Mouse (Mus musculus): Measurements from ENCODE around the gene Dusp22. TPM values are rescaled to one million over a fixed set of nuclear protein-coding genes. Genes with fewer than 3 reads are reported as not detected.

Dusp22 gene
- polyA plus RNA-seq, 1 experiment from 2014 or later: 11.8 TPM

- no peak overlapping the region for H3K9ac ChIP-seq (ENCODE audit: low read depth, low read length)
- H3K36me3 ChIP-seq (ENCODE audit: control insufficient read depth, insufficient read depth, low read length): no peaks in the 10 kb centered on the region
- H3K27me3 ChIP-seq (replicated peaks; ENCODE audit: control insufficient read depth, insufficient read depth, low read length): no peaks in the 10 kb centered on the region
- no peak overlapping the region for H3K4me2 ChIP-seq
- ATAC-seq (replicated peaks; ENCODE audit: low FRiP score) (no peak), DNase-seq (ENCODE audit: low spot score) (no peak)
- 63% methylated on average over 6 of the region's 6 CpGs for WGBS
- H3K27ac ChIP-seq (ENCODE audit: low read depth, low read length): no peak overlapping the region
- H3K4me3 ChIP-seq (ENCODE audit: low read depth, low read length): no peak overlapping the region
- H3K4me1 ChIP-seq (replicated peaks; ENCODE audit: control insufficient read depth, insufficient read depth, low read length): no peaks in the 10 kb centered on the region
- no peaks in the 10 kb centered on the region for H3K9me3 ChIP-seq (ENCODE audit: control insufficient read depth, low read length)
Measured at GRCm38 (mm10) chr13:30684614-30685122, 24.9 kb downstream of the Dusp22 start.

- Histone ChIP-seq H3K36me3 (ENCODE audit: control insufficient read depth, insufficient read depth, low read length) (no peaks in the 10 kb centered on the region), H3K9ac (ENCODE audit: low read depth, low read length) (no peak overlapping the region), H3K9me3 (ENCODE audit: control insufficient read depth, low read length) (no peaks in the 10 kb centered on the region), H3K27ac (ENCODE audit: low read depth, low read length) (no peak overlapping the region), H3K4me2 (no peak overlapping the region), H3K4me1 (replicated peaks; ENCODE audit: control insufficient read depth, insufficient read depth, low read length) (no peaks in the 10 kb centered on the region), H3K27me3 (replicated peaks; ENCODE audit: control insufficient read depth, insufficient read depth, low read length) (no peaks in the 10 kb centered on the region), H3K4me3 (ENCODE audit: low read depth, low read length) (no peak overlapping the region)
- WGBS: 65% methylated on average over 2 of the region's 2 CpGs
- DNase-seq (ENCODE audit: low spot score): no peak
- ATAC-seq (replicated peaks; ENCODE audit: low FRiP score): no peak
Measured at GRCm38 (mm10) chr13:30685957-30686356, 26.2 kb downstream of the Dusp22 start.

- no peak overlapping the region for H3K9ac ChIP-seq (ENCODE audit: low read depth, low read length)
- WGBS: 91% methylated on average over 12 of the region's 12 CpGs
- ATAC-seq (replicated peaks; ENCODE audit: low FRiP score) (no peak), DNase-seq (ENCODE audit: low spot score) (no peak)
- H3K4me1 ChIP-seq (replicated peaks; ENCODE audit: control insufficient read depth, insufficient read depth, low read length): no peaks in the 10 kb centered on the region
- no peaks in the 10 kb centered on the region for H3K36me3 ChIP-seq (ENCODE audit: control insufficient read depth, insufficient read depth, low read length)
- no peak overlapping the region for H3K4me3 ChIP-seq (ENCODE audit: low read depth, low read length)
- no peak overlapping the region for H3K27ac ChIP-seq (ENCODE audit: low read depth, low read length)
- H3K4me2 ChIP-seq: no peak overlapping the region
- no peaks in the 10 kb centered on the region for H3K9me3 ChIP-seq (ENCODE audit: control insufficient read depth, low read length)
- H3K27me3 ChIP-seq (replicated peaks; ENCODE audit: control insufficient read depth, insufficient read depth, low read length): no peaks in the 10 kb centered on the region
Measured at GRCm38 (mm10) chr13:30688035-30688616, 28.3 kb downstream of the Dusp22 start.

GRCm38 (mm10) chr13:30689475-30689874, 29.7 kb downstream of the Dusp22 start:
- H3K9ac ChIP-seq (ENCODE audit: low read depth, low read length): no peak overlapping the region
- WGBS: 81% methylated on average over 5 of the region's 5 CpGs
- no peak overlapping the region for H3K4me3 ChIP-seq (ENCODE audit: low read depth, low read length)
- no peaks in the 10 kb centered on the region for H3K36me3 ChIP-seq (ENCODE audit: control insufficient read depth, insufficient read depth, low read length)
- ATAC-seq (replicated peaks; ENCODE audit: low FRiP score) (no peak), DNase-seq (ENCODE audit: low spot score) (no peak)
- no peak overlapping the region for H3K4me2 ChIP-seq
- H3K9me3 ChIP-seq (ENCODE audit: control insufficient read depth, low read length): no peaks in the 10 kb centered on the region
- H3K27me3 ChIP-seq (replicated peaks; ENCODE audit: control insufficient read depth, insufficient read depth, low read length): no peaks in the 10 kb centered on the region
- H3K27ac ChIP-seq (ENCODE audit: low read depth, low read length): no peak overlapping the region
- H3K4me1 ChIP-seq (replicated peaks; ENCODE audit: control insufficient read depth, insufficient read depth, low read length): no peaks in the 10 kb centered on the region

- no peak overlapping the region for H3K9ac ChIP-seq (ENCODE audit: low read depth, low read length)
- no peaks in the 10 kb centered on the region for H3K9me3 ChIP-seq (ENCODE audit: control insufficient read depth, low read length)
- DNase-seq (ENCODE audit: low spot score): no peak
- no peaks in the 10 kb centered on the region for H3K4me1 ChIP-seq (replicated peaks; ENCODE audit: control insufficient read depth, insufficient read depth, low read length)
- no peak overlapping the region for H3K27ac ChIP-seq (ENCODE audit: low read depth, low read length)
- H3K36me3 ChIP-seq (ENCODE audit: control insufficient read depth, insufficient read depth, low read length): no peaks in the 10 kb centered on the region
- H3K27me3 ChIP-seq (replicated peaks; ENCODE audit: control insufficient read depth, insufficient read depth, low read length): no peaks in the 10 kb centered on the region
- H3K4me2 ChIP-seq: no peak overlapping the region
- H3K4me3 ChIP-seq (ENCODE audit: low read depth, low read length): no peak overlapping the region
- 82% methylated on average over 9 of the region's 9 CpGs for WGBS
- no peak for ATAC-seq (replicated peaks; ENCODE audit: low FRiP score)
Measured at GRCm38 (mm10) chr13:30691441-30692292, 31.9 kb downstream of the Dusp22 start.

GRCm38 (mm10) chr13:30692644-30693385, 33.0 kb downstream of the Dusp22 start:
- Histone ChIP-seq H3K9ac (ENCODE audit: low read depth, low read length) (no peak overlapping the region), H3K27ac (ENCODE audit: low read depth, low read length) (no peak overlapping the region), H3K4me1 (replicated peaks; ENCODE audit: control insufficient read depth, insufficient read depth, low read length) (no peaks in the 10 kb centered on the region), H3K9me3 (ENCODE audit: control insufficient read depth, low read length) (no peaks in the 10 kb centered on the region), H3K36me3 (ENCODE audit: control insufficient read depth, insufficient read depth, low read length) (no peaks in the 10 kb centered on the region), H3K4me3 (ENCODE audit: low read depth, low read length) (no peak overlapping the region), H3K27me3 (replicated peaks; ENCODE audit: control insufficient read depth, insufficient read depth, low read length) (no peaks in the 10 kb centered on the region), H3K4me2 (no peak overlapping the region)
- ATAC-seq (replicated peaks; ENCODE audit: low FRiP score) (no peak), DNase-seq (ENCODE audit: low spot score) (no peak)
- WGBS: 84% methylated on average over 7 of the region's 7 CpGs

GRCm38 (mm10) chr13:30695232-30695631, 35.4 kb downstream of the Dusp22 start:
- WGBS: 58% methylated on average over 1 of the region's 1 CpGs
- Histone ChIP-seq H3K4me3 (ENCODE audit: low read depth, low read length) (no peak overlapping the region), H3K4me1 (replicated peaks; ENCODE audit: control insufficient read depth, insufficient read depth, low read length) (no peaks in the 10 kb centered on the region), H3K27ac (ENCODE audit: low read depth, low read length) (no peak overlapping the region), H3K36me3 (ENCODE audit: control insufficient read depth, insufficient read depth, low read length) (no peaks in the 10 kb centered on the region), H3K27me3 (replicated peaks; ENCODE audit: control insufficient read depth, insufficient read depth, low read length) (no peaks in the 10 kb centered on the region), H3K9ac (ENCODE audit: low read depth, low read length) (no peak overlapping the region), H3K4me2 (no peak overlapping the region), H3K9me3 (ENCODE audit: control insufficient read depth, low read length) (no peaks in the 10 kb centered on the region)
- no peak for ATAC-seq (replicated peaks; ENCODE audit: low FRiP score)
- DNase-seq (ENCODE audit: low spot score): no peak

GRCm38 (mm10) chr13:30695890-30696289, 36.1 kb downstream of the Dusp22 start:
- Histone ChIP-seq H3K4me3 (ENCODE audit: low read depth, low read length) (no peak overlapping the region), H3K27me3 (replicated peaks; ENCODE audit: control insufficient read depth, insufficient read depth, low read length) (no peaks in the 10 kb centered on the region), H3K27ac (ENCODE audit: low read depth, low read length) (no peak overlapping the region), H3K4me2 (no peak overlapping the region), H3K9me3 (ENCODE audit: control insufficient read depth, low read length) (no peaks in the 10 kb centered on the region), H3K4me1 (replicated peaks; ENCODE audit: control insufficient read depth, insufficient read depth, low read length) (no peaks in the 10 kb centered on the region), H3K9ac (ENCODE audit: low read depth, low read length) (no peak overlapping the region), H3K36me3 (ENCODE audit: control insufficient read depth, insufficient read depth, low read length) (no peaks in the 10 kb centered on the region)
- 71% methylated on average over 2 of the region's 2 CpGs for WGBS
- ATAC-seq (replicated peaks; ENCODE audit: low FRiP score): no peak
- no peak for DNase-seq (ENCODE audit: low spot score)

Data from liver, embryonic 11.5 days (tissue).